Mouse (Mus musculus) forelimb bud, embryonic 11.5 days (tissue): ENCODE results near the gene Atp8a2.
"Not testable (repeated sequence)": the region's sequence is repeated elsewhere in the genome, so short reads cannot be mapped to it uniquely, and the experiment has no call there.

Experiments
- DNase-seq: peaks from one replicate; pipeline ENCODE4 v3.0.0-alpha.2; 2012; ENCODE audit warnings: low read depth, low spot score

The Atp8a2 gene

GRCm38 (mm10) chr14:59646826-59647697, 549.9 kb downstream of the Atp8a2 start:
- peak; percentile 26 for DNase-seq

GRCm38 (mm10) chr14:59644896-59645295, 552.1 kb downstream of the Atp8a2 start:
- no peak for DNase-seq

- no peak for DNase-seq
Observed at GRCm38 (mm10) chr14:59644166-59644565, 552.8 kb downstream of the Atp8a2 start.

- DNase-seq: no peak
Observed at GRCm38 (mm10) chr14:59643582-59643981, 553.4 kb downstream of the Atp8a2 start.

GRCm38 (mm10) chr14:59641856-59642255, 555.1 kb downstream of the Atp8a2 start:
- DNase-seq: no peak

GRCm38 (mm10) chr14:59638906-59639703, 557.9 kb downstream of the Atp8a2 start:
- no peak for DNase-seq

- DNase-seq: no peak
Observed at GRCm38 (mm10) chr14:59633988-59634387, 563.0 kb downstream of the Atp8a2 start.

- no peak for DNase-seq
Observed at GRCm38 (mm10) chr14:59633295-59633898, 563.6 kb downstream of the Atp8a2 start.

GRCm38 (mm10) chr14:59632067-59632466, 564.9 kb downstream of the Atp8a2 start:
- no peak for DNase-seq

- DNase-seq: no peak
Observed at GRCm38 (mm10) chr14:59630096-59630495, 566.9 kb downstream of the Atp8a2 start.

GRCm38 (mm10) chr14:59629308-59629707, 567.7 kb downstream of the Atp8a2 start:
- no peak for DNase-seq

GRCm38 (mm10) chr14:59627823-59628222, 569.2 kb downstream of the Atp8a2 start:
- DNase-seq: peak; percentile 77

- DNase-seq: peak; percentile 63
Observed at GRCm38 (mm10) chr14:59627142-59627680, 569.8 kb downstream of the Atp8a2 start.

GRCm38 (mm10) chr14:59626711-59627110, 570.3 kb downstream of the Atp8a2 start:
- no peak for DNase-seq

GRCm38 (mm10) chr14:59625806-59626364, 571.1 kb downstream of the Atp8a2 start:
- DNase-seq: peak; percentile 54

- peak; percentile 89 for DNase-seq
Observed at GRCm38 (mm10) chr14:59625158-59625805, 571.7 kb downstream of the Atp8a2 start, which contains the start of gene Shisa2. Shisa2 (plus strand) TSS chr14:59625308.

- DNase-seq: no peak
Observed at GRCm38 (mm10) chr14:59624326-59624885, 572.6 kb downstream of the Atp8a2 start.

GRCm38 (mm10) chr14:59616802-59617201, 580.2 kb downstream of the Atp8a2 start:
- DNase-seq: no peak

GRCm38 (mm10) chr14:59614149-59614548, 582.8 kb downstream of the Atp8a2 start:
- DNase-seq: not testable (repeated sequence)

GRCm38 (mm10) chr14:59612920-59613625, 583.9 kb downstream of the Atp8a2 start:
- peak; percentile 68 for DNase-seq
